Mouse (Mus musculus) brain, embryonic 14.5 days (tissue): ENCODE data around the gene Rad54l. TPM values are rescaled to one million over a fixed set of nuclear protein-coding genes. Genes with fewer than 3 reads are reported as not detected.
A peak's percentile ranks its signal among the peaks of the same experiment; 100 is the strongest.

Source experiments
- DNase-seq: peaks from one replicate; pipeline ENCODE4 v3.0.0-alpha.2; 2011; ENCODE audit warnings: low read depth
- CTCF ChIP-seq: fragments of 200-500 bp; IDR thresholded peaks from 2 replicates; pipeline ENCODE4 v1.5.1; 2012; ENCODE audit warnings: inconsistent platforms, mild to moderate bottlenecking, moderate library complexity, borderline replicate concordance; ENCODE audit not compliant: insufficient read depth, insufficient read length; ENCODE audit errors: extremely low read depth
- POLR2A ChIP-seq: fragments of 200-500 bp; IDR thresholded peaks from 2 replicates; pipeline ENCODE4 v1.6.1; 2012; ENCODE audit warnings: mild to moderate bottlenecking, inconsistent platforms, borderline replicate concordance; ENCODE audit not compliant: poor library complexity, insufficient read depth, insufficient read length, severe bottlenecking; ENCODE audit errors: extremely low read depth
- polyA plus RNA-seq: library from polyadenylated mRNA; depleted of rRNA; stranded (reverse); fragments of >200 nt; gene quantifications from 2 replicates; pipeline ENCODE4 v1.2.3, GENCODE M21; 2012; rRNA removed

Gene Rad54l
- polyA plus RNA-seq, 1 experiment = 8.1 TPM

DNA sequence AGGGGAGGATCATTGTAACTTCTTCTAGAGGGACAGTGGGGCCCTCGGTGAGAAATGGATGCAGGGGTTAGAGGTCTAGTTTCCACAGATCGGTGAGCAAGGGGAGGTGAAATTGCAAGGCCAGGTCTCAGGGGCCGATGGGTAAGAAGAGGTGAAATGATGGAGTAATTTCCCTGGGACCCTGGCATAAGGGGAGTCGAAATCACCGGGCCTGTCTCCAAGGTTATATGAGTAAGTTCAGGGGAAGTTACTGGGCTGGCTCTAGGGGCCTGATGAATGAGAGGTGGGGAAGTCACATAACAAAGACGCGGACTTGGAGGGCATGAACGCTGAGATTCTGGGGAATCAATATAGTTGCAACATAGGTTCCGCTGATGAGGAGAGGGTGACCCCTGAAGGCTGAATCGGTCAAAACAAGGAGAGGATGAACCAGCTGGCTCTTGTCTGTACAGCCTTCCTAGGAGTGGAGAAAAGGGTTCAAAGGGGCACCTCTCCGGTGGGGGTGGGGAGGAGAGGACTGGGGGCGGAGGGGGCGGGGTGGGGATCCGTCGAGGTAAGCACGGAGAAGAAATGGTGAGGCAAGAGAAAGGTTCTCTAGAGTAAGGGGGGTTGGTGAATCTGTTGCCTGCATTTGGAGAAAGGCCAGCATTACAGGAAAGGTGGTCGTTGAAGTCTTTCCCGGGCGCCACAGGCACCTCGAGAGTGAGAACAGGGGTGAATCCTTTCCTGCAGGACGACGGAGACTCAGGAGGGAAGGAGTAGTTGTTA lies 70.8 kb downstream of the Rad54l start:
- peak; percentile 71 for DNase-seq
- no peak for TF ChIP-seq POLR2A
- TF ChIP-seq CTCF = peak; percentile 39; the same call in 1 of the 2 replicates

GRCm38 (mm10) chr4:116049211-116049610 lies 74.3 kb downstream of the Rad54l start:
- no peak for TF ChIP-seq CTCF
- TF ChIP-seq POLR2A = no peak
- no peak for DNase-seq

DNA sequence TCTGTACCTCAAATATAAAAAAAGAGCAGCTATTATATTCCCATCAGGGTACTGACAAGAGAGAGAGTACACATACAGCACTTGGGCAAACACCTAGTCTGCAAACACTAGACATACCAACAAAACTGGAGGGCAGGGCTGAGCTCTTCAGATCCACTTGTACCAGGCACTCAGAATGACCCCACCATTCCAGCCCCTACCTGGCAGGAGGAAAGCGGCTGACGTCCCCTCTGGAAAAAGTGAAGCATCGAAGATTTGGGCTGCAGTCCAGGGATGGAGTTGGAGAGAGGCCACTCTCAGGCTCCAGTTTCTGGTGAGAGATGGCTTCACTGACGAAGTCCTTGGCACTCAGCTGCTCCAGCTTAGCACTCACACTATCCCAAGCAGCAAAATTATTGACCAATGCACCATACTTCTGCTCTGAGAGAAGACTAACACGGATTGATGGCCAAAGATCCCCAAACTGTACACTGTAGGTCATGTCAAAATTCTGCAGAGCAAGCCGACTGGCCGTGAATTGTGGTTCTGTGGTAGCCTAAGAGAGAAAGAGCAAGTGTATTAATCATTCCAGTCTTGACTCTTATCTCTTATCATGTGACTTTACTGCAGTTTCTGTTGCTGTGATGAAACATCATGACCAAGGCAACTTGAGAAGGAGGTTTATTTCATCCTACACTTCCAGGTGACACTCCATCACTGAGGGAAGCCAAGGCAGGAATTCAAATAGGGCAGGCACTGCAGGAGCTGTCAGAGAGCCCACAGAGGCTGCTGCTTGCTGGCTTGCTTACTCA lies 75.2 kb downstream of the Rad54l start:
- DNase-seq = no peak
- TF ChIP-seq CTCF (no peak), POLR2A (no peak)

DNA sequence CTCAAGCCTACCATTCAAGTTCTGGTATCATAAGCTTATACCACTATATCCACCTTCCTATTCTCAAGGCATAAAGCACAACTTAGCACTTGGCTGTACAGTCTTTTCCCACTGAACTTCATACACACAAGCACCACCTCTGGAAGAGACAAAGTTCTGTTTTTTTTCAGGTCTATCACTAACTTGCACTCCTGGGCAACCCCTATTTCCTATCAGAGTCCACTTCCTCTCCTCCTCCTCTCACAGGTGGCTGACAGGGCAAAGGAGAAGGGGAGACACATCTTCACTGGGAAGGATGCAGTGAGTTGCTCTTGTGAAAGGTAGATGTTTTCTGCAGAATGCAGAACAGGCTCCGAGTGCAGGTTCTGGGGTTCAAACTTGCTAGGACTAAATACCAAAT lies 75.8 kb downstream of the Rad54l start:
- TF ChIP-seq CTCF (no peak), POLR2A (no peak)

DNA sequence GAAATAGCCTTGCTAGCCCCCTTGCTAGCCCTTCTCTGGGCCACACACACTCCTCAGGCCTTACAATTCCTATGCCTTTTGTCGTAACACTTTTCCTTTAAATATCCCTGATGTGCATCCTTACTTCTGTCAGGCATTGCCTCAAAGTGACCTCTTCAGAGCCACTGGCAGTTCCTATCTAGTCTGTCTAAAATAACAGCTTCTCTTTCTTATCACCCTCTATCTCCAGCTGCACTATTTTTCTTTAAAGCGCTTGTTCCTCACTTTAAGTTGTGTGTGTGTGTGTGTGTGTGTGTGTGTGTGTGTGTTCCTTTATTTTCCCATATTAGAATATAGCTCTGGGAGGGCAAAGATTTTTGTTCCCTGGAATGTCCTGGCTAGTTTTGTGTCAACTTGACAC lies 76.9 kb downstream of the Rad54l start:
- no peak for DNase-seq
- TF ChIP-seq CTCF (no peak), POLR2A (no peak)

More for the DNA sequence above, 75.8 kb downstream of the Rad54l start:
- DNase-seq = no peak

Other genes starting within 250 kb of the Rad54l start
- 0.10 and 0.18 TPM in 2 replicates for gene Kncn, start 239.3 kb downstream of the Rad54l start, polyA plus RNA-seq
- gene 6430628N08Rik, start 233.0 kb downstream of the Rad54l start, polyA plus RNA-seq = 0.08 TPM in 1 of 2 replicates, not detected in the other
- 4.8 and 9.5 TPM in 2 replicates for gene Dmbx1, start 183.8 kb downstream of the Rad54l start, polyA plus RNA-seq
- gene Faah, start 105.8 kb downstream of the Rad54l start, polyA plus RNA-seq = 14.5 and 20.1 TPM in 2 replicates
- 8.1 and 8.2 TPM in 2 replicates for gene Nsun4, start 69.8 kb downstream of the Rad54l start, polyA plus RNA-seq
- gene Uqcrh, start 48.6 kb downstream of the Rad54l start, polyA plus RNA-seq = 362 and 404 TPM in 2 replicates
- 59.2 and 59.6 TPM in 2 replicates for gene Lrrc41, start 48.4 kb downstream of the Rad54l start, polyA plus RNA-seq
- gene Pomgnt1, start 150 bp upstream of the Rad54l start, polyA plus RNA-seq = 73.2 and 79.8 TPM in 2 replicates
- 1.4 and 1.5 TPM in 2 replicates for gene Lurap1, start 27.6 kb upstream of the Rad54l start, polyA plus RNA-seq
- gene Tspan1, start 43.9 kb upstream of the Rad54l start, polyA plus RNA-seq = 0.07 TPM in 1 of 2 replicates, not detected in the other
- not detected in 2 replicates for gene 1700042G07Rik, start 49.7 kb upstream of the Rad54l start, polyA plus RNA-seq
- gene Gm49337, start 49.7 kb upstream of the Rad54l start, polyA plus RNA-seq = not detected in 2 replicates
- gene Pik3r3, start 97.9 kb upstream of the Rad54l start, polyA plus RNA-seq = 117 and 122 TPM in 2 replicates